Mouse (Mus musculus) lung, adult 2 months (tissue): ENCODE measurements around the gene Sec14l4. TPM values are rescaled to one million over a fixed set of nuclear protein-coding genes. Genes with fewer than 3 reads are reported as not detected.

Experiments used
- DNase-seq: peaks from one replicate; pipeline ENCODE4 v3.0.0; 2022
- H3K4me1 ChIP-seq: fragments of 200-500 bp; 2 replicates; pipeline ENCODE4 v1.6.1; 2011; ENCODE audit warnings: low read length; ENCODE audit not compliant: control insufficient read depth, insufficient read depth
- H3K4me3 ChIP-seq: fragments of 200-500 bp; replicated peaks from 2 replicates; pipeline ENCODE3; 2011; ENCODE audit warnings: low read depth, mild to moderate bottlenecking, control low read depth, low read length; ENCODE audit errors: extremely low read depth
- CTCF ChIP-seq: fragments of 200-500 bp; IDR thresholded peaks from 2 replicates; pipeline ENCODE4 v1.5.1; 2011; ENCODE audit warnings: mild to moderate bottlenecking, low read length, control low read depth; ENCODE audit not compliant: insufficient read depth
- POLR2A ChIP-seq: fragments of 200-500 bp; IDR thresholded peaks from 2 replicates; pipeline ENCODE4 v1.6.1; 2011; ENCODE audit warnings: low read depth, mild to moderate bottlenecking, control low read depth, low read length, borderline replicate concordance; ENCODE audit errors: extremely low read depth
- WGBS: fragments of 180-500 bp; shearing (Covaris S2); methylation state at CpG from one replicate; pipeline ENCODE4 v1.1.7; 2018; 5-methylcytosine and 5-hydroxymethylcytosine counted together
- polyA plus RNA-seq: library from polyadenylated mRNA; depleted of rRNA; stranded (reverse); fragments of >200 nt; gene quantifications from 2 replicates; pipeline ENCODE4 v1.2.3, GENCODE M21; 2012; rRNA removed

Gene Sec14l4
- polyA plus RNA-seq, 1 experiment, result 56.3 TPM

DNA sequence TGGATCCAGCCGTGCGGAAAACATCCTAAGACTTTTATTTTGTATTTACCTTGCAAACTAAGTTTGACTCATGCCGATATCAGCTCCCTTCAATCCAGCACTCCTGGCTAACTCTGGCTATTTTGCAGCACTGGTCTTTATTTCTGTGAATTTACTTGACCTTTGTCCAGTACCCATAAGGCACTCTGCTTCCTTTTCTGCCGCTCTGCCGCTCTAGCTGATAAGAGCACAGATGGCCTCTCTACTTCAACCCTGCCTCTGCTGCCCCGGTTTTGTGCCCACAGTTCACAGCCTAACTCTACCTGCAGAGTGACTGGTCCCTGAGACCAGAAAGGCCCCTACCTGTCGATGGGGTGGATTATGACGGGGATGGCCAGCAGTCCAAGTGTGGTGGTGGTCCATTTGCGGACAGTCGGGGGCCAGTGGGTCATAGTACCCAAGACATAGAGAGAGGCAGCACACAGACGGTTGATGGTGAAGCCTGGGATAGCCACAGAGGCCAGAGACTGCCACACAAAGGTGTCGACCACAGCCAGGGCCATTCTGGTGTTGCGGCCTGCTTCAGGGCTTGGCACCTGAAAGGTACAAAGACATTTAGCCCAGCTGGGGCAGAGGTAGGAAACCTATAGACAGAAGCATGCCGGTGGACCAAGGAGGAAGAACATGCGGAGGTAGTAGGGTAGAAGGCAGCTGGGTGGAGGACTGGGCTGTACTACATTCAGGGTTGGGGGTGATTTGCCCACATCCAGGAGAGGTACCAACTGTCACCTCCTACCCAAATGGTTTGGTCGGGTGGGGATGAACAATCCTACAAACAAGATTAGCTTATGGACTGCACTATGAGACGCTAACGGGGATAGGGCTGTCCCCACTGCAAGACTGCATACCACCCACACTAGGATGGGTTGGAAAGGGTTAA is 62.5 kb downstream of the Sec14l4 start:
- Histone ChIP-seq H3K4me3 (no peak overlapping the region), H3K4me1 (peaks cover 5% of the 10 kb centered on the region)
- no peak for DNase-seq
- 79% methylated on average over 18 of the region's 18 CpGs for WGBS
- TF ChIP-seq POLR2A, result no peak
- no peak for TF ChIP-seq CTCF

DNA sequence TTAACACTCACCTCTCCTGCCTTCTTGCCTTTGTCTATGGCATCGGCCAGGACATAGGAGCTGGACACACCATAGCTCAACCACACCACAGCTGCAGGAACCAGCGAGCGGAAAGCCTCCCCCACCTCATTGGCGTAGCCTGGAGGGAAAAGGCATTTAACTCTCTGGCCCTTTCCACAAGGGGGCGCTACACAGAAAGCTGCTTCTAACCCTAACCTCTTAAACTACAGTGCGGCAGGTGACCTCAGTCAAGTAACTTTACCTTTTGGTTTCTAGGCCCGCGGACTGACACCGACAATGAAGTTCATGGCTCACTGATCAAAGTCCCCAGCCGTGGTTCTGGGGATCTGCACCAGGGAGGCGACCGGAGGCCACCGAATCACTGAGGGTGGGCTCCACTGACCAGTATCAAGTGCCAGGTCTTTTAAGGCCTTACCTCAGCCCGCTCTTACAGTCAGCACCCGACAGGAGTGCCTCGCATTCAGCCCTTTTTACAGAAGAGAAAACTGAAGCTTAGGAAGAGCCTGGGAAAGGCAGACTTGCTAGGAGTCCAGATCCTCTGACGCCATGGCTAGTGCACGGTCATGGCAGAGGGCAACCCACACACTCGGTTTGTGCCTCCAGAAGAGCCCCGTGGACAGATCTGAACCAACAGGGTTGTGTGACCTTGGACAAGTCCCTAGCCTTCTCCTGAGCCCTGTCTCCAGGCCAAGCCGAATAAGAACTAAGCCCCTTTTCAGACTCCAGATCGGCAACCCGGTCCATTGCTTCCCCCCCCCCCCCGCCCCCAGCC is 63.3 kb downstream of the Sec14l4 start:
- no peak for TF ChIP-seq POLR2A
- peak; percentile 70 for TF ChIP-seq CTCF
- peaks cover 5% of the 10 kb centered on the region for H3K4me1 ChIP-seq
- DNase-seq, result peak; percentile 70
- H3K4me3 ChIP-seq, result peak overlapping the region; percentile 76
- 5% methylated on average over 22 of the region's 24 CpGs for WGBS

GRCm38 (mm10) chr11:4095171-4096053 is 64.2 kb downstream of the Sec14l4 start, which contains the start of gene Mtfp1:
Gene Mtfp1, minus strand, starts transcription at chr11:4095445.
- no peak for TF ChIP-seq CTCF
- no peak for TF ChIP-seq POLR2A
- DNase-seq, result peak; percentile 60
- Histone ChIP-seq H3K4me3 (peak within 1 kb of the TSS; percentile 76), H3K4me1 (peaks cover 5% of the 10 kb centered on the region)
- WGBS, result 3% methylated on average over 34 of the region's 34 CpGs

GRCm38 (mm10) chr11:4096054-4096984 is 65.1 kb downstream of the Sec14l4 start:
- H3K4me1 ChIP-seq, result peaks cover 5% of the 10 kb centered on the region
- WGBS, result 3% methylated on average over 45 of the region's 45 CpGs
- DNase-seq, result peak; percentile 95
- TF ChIP-seq POLR2A (peak; percentile 95; the same call in 1 of the 2 replicates), CTCF (no peak)
- peak overlapping the region; percentile 62 for H3K4me3 ChIP-seq

- no peak for DNase-seq
- Histone ChIP-seq H3K4me3 (peak overlapping the region; percentile 62), H3K4me1 (peaks cover 5% of the 10 kb centered on the region)
- WGBS, result 24% methylated on average over 10 of the region's 10 CpGs
- TF ChIP-seq CTCF (no peak), POLR2A (no peak)
Measured at GRCm38 (mm10) chr11:4097091-4097621, 65.9 kb downstream of the Sec14l4 start.

Other genes with a start within 250 kb of the Sec14l4 start
- 0.58 and 0.72 TPM in 2 replicates for gene Osbp2, start 167.6 kb upstream of the Sec14l4 start, polyA plus RNA-seq
- gene 4921536K21Rik, start 136.4 kb upstream of the Sec14l4 start, polyA plus RNA-seq, result 0.55 and 0.70 TPM in 2 replicates
- 13.3 and 16.3 TPM in 2 replicates for gene Dusp18, start 136.2 kb upstream of the Sec14l4 start, polyA plus RNA-seq
- 30.4 and 37.8 TPM in 2 replicates for gene Slc35e4, start 116.8 kb upstream of the Sec14l4 start, polyA plus RNA-seq
- gene Tcn2, start 99.3 kb upstream of the Sec14l4 start, polyA plus RNA-seq, result 207 and 208 TPM in 2 replicates
- 25.9 and 33.9 TPM in 2 replicates for gene Pes1, start 67.5 kb upstream of the Sec14l4 start, polyA plus RNA-seq
- gene 4930556J24Rik, start 54.7 kb upstream of the Sec14l4 start, polyA plus RNA-seq, result not detected in 2 replicates
- 32.1 and 33.3 TPM in 2 replicates for gene Gal3st1, start 47.8 kb upstream of the Sec14l4 start, polyA plus RNA-seq
- 565 and 735 TPM in 2 replicates for gene Sec14l3, start 33.4 kb downstream of the Sec14l4 start, polyA plus RNA-seq
- 8.9 TPM in 2 replicates for gene Mtfp1, start 64.0 kb downstream of the Sec14l4 start, polyA plus RNA-seq
- 8.2 and 10.7 TPM in 2 replicates for gene Sec14l2, start 92.0 kb downstream of the Sec14l4 start, polyA plus RNA-seq
- 60.6 and 69.2 TPM in 2 replicates for gene Rnf215, start 103.7 kb downstream of the Sec14l4 start, polyA plus RNA-seq
- gene Ccdc157, start 128.8 kb downstream of the Sec14l4 start, polyA plus RNA-seq, result 17.6 and 19.8 TPM in 2 replicates
- gene Sf3a1, start 128.9 kb downstream of the Sec14l4 start, polyA plus RNA-seq, result 27.0 and 28.2 TPM in 2 replicates
- 72.8 and 78.3 TPM in 2 replicates for gene Tbc1d10a, start 155.3 kb downstream of the Sec14l4 start, polyA plus RNA-seq
- 23.3 and 26.2 TPM in 2 replicates for gene Castor1, start 186.8 kb downstream of the Sec14l4 start, polyA plus RNA-seq
- 1.0 and 1.3 TPM in 2 replicates for gene Osm, start 205.0 kb downstream of the Sec14l4 start, polyA plus RNA-seq
- 3.5 and 4.9 TPM in 2 replicates for gene Lif, start 226.1 kb downstream of the Sec14l4 start, polyA plus RNA-seq